Mouse (Mus musculus): ENCODE measurements around the gene Slc12a4.
A peak's percentile ranks its signal among the peaks of the same experiment; 100 is the strongest.

Gene Slc12a4

GRCm38 (mm10) chr8:105969367-105969766, 3.5 kb upstream of the Slc12a4 start:
- no peak for DNase-seq (ENCODE audit: low spot score)

- DNase-seq (ENCODE audit: low spot score): peak; percentile 17
Measured at GRCm38 (mm10) chr8:105966692-105967311, 905 bp upstream of the Slc12a4 start.

GRCm38 (mm10) chr8:105965266-105965904, 512 bp downstream of the Slc12a4 start:
- peak; percentile 38 for DNase-seq (ENCODE audit: low spot score)

DNA sequence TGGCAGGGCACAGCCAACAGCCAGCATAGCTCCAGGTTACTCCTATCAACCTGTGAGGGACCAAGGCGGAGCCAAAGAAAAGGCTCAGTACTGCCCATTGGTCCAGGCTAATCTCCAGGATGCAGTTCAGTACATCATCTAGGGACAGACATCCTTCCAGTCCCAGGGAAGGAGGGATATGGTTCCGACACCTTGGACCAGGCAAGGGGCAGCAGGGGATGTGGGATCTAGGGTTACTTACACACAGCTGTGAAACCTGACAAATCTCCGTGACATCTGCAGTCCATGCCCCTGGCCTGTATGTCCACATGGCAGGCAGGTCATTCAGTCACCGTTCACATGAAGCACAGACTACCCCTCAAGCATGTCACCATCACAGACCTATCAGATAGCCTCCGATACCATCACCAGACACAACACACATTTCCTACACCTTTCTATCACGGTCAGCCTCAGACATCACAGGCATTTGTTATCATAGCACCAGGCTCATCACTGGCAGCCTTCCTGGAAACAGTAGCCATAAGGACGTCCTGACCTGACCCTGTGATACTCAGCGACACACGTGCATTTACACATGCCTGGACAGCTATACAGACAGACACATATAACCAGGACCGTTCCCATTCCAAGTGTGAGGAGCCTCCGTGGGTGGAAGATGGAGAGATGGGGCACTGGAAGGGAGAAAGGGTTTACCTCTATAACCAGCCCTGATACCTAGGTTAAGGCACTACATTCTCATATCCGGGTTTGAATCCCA, 1.2 kb downstream of the Slc12a4 start:
- no peak for DNase-seq (ENCODE audit: low spot score)

DNA sequence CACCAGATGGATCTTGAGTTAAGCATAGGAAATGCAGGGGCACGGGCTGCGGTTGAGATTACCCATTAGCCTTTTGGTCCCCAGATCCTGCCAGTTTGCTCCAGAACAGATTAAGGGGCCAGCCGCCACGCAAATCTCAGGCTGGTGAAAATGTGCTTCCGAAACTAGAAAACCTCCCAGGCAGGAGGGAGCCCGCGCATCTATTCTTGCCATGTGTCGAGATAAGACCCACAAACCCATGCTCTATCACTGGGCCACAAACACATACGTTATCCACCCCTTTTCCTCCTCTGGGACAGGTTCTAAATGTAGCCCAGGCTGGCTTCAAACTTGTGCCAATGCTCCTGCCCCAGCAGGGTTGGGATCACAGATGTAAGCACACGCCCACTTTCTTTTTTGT, 4.4 kb downstream of the Slc12a4 start:
- no peak for DNase-seq (ENCODE audit: low spot score)

GRCm38 (mm10) chr8:105961101-105961500, 4.8 kb downstream of the Slc12a4 start:
- no peak for DNase-seq (ENCODE audit: low spot score)

- DNase-seq (ENCODE audit: low spot score): no peak
Measured at GRCm38 (mm10) chr8:105959350-105959749, 6.5 kb downstream of the Slc12a4 start.

DNA sequence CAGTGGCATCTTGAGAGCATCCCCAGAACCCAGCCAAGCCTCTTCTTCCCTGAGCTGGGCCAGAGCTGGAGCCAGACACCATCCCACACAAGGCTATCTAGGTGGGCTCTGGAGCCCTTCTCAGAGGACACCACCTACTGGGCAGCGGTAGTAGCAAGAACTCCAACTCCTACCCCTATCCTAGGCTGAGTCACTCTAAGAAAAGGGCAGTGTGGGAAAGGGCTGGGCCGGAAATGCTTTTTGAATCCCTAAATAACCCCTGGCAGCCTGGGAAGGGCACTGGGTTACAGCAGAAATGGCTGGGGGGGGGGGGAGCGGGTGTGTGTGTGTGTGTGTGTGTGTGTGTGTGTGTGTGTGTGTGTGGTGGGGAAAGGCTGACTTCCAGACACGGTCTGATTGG, 8.1 kb downstream of the Slc12a4 start:
- no peak for DNase-seq (ENCODE audit: low spot score)

- no peak for DNase-seq (ENCODE audit: low spot score)
Measured at GRCm38 (mm10) chr8:105956556-105956955, 9.3 kb downstream of the Slc12a4 start.

DNA sequence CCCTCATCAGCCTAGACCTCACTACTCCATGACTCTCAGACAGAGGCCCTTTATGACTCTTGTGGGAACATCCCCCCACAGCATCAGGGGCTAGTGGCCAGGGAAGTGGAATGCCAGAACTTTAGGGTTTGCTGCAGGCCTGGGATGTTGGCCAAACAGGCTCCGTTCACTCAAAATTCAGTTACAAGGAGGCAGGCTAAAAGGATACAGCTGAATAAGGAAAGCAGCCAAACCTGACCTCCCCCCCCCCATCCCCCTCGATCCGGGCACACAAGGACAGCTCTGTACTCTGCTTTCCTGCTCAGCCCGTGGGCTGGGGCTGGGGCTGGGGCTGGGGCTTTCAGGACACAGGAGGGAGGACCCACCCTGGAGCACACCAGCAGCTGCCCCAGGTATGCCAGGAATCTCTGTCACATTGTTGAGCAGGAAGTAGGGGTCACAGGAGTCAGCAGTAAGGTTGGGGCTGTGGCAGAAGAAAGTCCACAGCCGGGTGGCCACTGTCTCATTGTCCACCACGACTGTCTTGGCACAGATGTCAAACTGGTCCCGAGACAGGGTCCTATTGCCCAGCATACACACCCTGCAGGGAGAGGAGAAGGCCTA, 14.7 kb downstream of the Slc12a4 start:
- no peak for DNase-seq (ENCODE audit: low spot score)

- no peak for DNase-seq (ENCODE audit: low spot score)
Measured at GRCm38 (mm10) chr8:105949350-105949749, 16.5 kb downstream of the Slc12a4 start.

DNA sequence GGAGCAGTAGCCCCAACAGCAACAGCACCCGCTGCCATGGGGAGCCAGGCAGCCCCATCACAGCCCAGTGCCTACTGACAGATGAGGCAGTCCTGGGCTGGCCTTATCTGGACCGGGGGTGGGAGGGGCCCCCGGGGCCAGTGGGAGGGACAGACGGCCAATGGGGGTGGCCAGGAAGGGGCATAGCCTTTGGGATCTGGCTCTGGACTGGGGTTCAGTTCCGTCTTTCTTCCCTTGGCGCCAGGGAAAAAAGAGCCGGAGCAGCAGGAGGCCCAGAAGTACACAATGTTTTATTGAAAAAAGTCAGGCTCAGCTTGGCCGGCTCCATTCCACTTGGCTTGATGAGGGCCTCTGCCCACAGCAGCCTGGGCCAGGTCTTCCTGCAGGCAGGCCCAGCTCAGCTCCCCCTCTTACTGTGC, 22.6 kb downstream of the Slc12a4 start, which contains the start of gene Lcat:
TSS of gene Lcat (minus strand) at position 62 of the 419 bp plus-strand sequence.
- DNase-seq (ENCODE audit: low spot score): no peak

- DNase-seq (ENCODE audit: low spot score): no peak
Measured at GRCm38 (mm10) chr8:105942542-105942941, 23.4 kb downstream of the Slc12a4 start.

- no peak for DNase-seq (ENCODE audit: low spot score)
Measured at GRCm38 (mm10) chr8:105942026-105942425, 23.9 kb downstream of the Slc12a4 start.

- no peak for DNase-seq (ENCODE audit: low spot score)
Measured at GRCm38 (mm10) chr8:105938306-105938669, 27.6 kb downstream of the Slc12a4 start, which contains the start of gene Psmb10. Gene Psmb10 (minus strand): TSS chr8:105938444.

- DNase-seq (ENCODE audit: low spot score): peak; percentile 68
Measured at GRCm38 (mm10) chr8:105937496-105938305, 28.2 kb downstream of the Slc12a4 start.

- DNase-seq (ENCODE audit: low spot score): peak; percentile 59
Measured at GRCm38 (mm10) chr8:105936866-105937475, 28.9 kb downstream of the Slc12a4 start.

- DNase-seq (ENCODE audit: low spot score): no peak
Measured at GRCm38 (mm10) chr8:105935863-105936603, 29.9 kb downstream of the Slc12a4 start.

GRCm38 (mm10) chr8:105935105-105935504, 30.8 kb downstream of the Slc12a4 start:
- DNase-seq (ENCODE audit: low spot score): no peak

DNA sequence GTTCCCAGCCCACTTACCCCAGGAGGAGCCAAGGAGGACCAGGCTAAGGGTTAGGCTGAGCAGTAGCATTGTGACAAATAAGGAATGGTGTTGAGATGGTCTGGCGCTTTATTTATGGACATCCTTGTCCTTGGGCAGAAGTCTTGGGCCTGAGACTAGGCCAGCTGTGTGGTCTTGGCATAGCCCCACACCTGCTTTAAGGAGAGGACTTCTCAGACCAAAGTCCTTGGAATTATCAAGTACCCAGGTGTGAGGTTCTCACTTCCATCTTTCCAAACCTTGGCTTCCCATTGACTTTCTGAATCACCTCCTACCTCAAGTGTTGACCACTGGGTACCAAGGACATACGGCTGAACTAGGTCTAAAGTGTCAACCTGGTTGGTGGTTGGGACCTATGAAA, 32.1 kb downstream of the Slc12a4 start, which contains the start of gene Ctrl:
TSS of gene Ctrl (minus strand) at position 101 of the 400 bp plus-strand sequence.
- no peak for DNase-seq (ENCODE audit: low spot score)

All from T-cell, adult 2 months (primary cell).